Mouse (Mus musculus): ENCODE results near the gene Dph1. TPM values are rescaled to one million over a fixed set of nuclear protein-coding genes. Genes with fewer than 3 reads are reported as not detected.

Gene Dph1
- total RNA-seq, 1 experiment: 32.8 TPM

DNA sequence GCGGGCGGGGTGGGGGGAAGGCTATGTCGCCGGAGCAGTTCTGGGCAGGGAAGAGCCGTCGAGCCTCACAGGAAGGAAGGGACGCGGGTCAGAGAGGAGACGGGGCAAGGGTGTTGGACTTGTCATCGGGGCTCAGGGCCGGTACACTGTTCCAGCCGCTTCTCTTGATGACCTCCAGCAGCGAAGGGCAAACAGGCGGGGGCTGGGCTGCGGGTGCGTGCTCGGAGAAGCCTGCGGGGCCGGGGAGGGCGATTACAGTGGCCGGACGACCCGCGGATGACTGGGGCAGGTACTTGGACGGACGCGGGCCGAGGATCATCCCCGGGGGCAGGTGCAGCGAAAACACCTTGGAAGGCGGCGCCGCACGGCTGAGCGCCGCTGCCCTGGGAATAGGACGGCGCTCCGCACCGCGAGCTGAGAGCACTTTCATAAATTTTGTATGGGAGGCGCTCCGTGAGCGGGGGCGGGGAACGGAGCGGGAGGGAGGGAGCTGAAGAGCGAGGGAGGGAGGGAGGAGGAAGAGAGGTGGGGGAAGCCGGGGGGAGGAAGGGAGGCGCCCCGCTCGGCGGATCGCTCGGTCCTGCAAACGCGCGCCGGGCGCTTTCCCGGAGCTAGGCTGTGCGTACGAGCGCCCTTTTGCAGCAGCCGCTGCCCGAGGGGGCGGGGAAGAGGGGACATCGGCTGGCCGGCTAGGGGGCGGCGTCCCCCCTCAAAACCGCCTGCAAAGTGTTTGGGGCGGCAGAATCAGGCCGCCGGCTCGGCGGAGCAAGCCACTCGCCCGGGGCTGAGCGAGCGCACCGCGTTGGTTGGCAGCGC is 2.4 kb upstream of the Dph1 start, which contains the start of gene Rtn4rl1:
Gene Rtn4rl1, plus strand, starts transcription at position 528 of the 816 bp plus-strand sequence.
- no peaks in the 10 kb centered on the region; the same call in 1 of the 2 replicates for H3K36me3 ChIP-seq (ENCODE audit: control insufficient read depth, insufficient read depth, low read length, poor library complexity, severe bottlenecking)
- no peak for DNase-seq (ENCODE audit: low read depth, low spot score)
- peak within 1 kb of the TSS; percentile 56 for H3K9ac ChIP-seq (ENCODE audit: insufficient read depth, low read depth, low read length, poor library complexity, severe bottlenecking)
- H3K4me3 ChIP-seq (ENCODE audit: insufficient read depth in 1 of 2, low read depth in 1 of 2, low read length in 2 of 2, poor library complexity in 1 of 2, severe bottlenecking in 1 of 2): peak within 1 kb of the TSS; percentile 62 to 77
- in situ Hi-C loops (cut with MboI; ENCODE audit: low sequenced_read_pairs in 2 of 2, unreplicated experiment in 2 of 2): loop anchor here (5.0 kb wide), 1 partner anchor 99 kb away; no protein-coding TSS in a partner anchor
- no peaks in the 10 kb centered on the region for H3K9me3 ChIP-seq (ENCODE audit: control insufficient read depth, insufficient read depth, low read depth, low read length)
- TF ChIP-seq ZC3H11A (IDR thresholded peaks at IDR 0.05; ENCODE audit: borderline replicate concordance, low read depth, low read length) (no peak), ZNF384 (IDR thresholded peaks at IDR 0.05; ENCODE audit: low read depth, low read length) (no peak), CHD2 (IDR thresholded peaks at IDR 0.05; ENCODE audit: low read depth, low read length) (no peak), HCFC1 (IDR thresholded peaks at IDR 0.05; ENCODE audit: borderline replicate concordance, insufficient read depth, low read length) (no peak), MAFK (IDR thresholded peaks at IDR 0.05; ENCODE audit: insufficient read depth, low read depth, low read length) (no peak)
- H3K4me1 ChIP-seq (ENCODE audit: control insufficient read depth in 2 of 2, insufficient read depth in 2 of 2, low read length in 2 of 2, poor library complexity in 1 of 2): peaks cover 2 to 20% of the 10 kb centered on the region in 2 experiments; a peak in 3 of 4 replicates
- no peak within 1 kb of the TSS for H3K27ac ChIP-seq (ENCODE audit: insufficient read depth, low read depth, low read length, poor library complexity, severe bottlenecking)

DNA sequence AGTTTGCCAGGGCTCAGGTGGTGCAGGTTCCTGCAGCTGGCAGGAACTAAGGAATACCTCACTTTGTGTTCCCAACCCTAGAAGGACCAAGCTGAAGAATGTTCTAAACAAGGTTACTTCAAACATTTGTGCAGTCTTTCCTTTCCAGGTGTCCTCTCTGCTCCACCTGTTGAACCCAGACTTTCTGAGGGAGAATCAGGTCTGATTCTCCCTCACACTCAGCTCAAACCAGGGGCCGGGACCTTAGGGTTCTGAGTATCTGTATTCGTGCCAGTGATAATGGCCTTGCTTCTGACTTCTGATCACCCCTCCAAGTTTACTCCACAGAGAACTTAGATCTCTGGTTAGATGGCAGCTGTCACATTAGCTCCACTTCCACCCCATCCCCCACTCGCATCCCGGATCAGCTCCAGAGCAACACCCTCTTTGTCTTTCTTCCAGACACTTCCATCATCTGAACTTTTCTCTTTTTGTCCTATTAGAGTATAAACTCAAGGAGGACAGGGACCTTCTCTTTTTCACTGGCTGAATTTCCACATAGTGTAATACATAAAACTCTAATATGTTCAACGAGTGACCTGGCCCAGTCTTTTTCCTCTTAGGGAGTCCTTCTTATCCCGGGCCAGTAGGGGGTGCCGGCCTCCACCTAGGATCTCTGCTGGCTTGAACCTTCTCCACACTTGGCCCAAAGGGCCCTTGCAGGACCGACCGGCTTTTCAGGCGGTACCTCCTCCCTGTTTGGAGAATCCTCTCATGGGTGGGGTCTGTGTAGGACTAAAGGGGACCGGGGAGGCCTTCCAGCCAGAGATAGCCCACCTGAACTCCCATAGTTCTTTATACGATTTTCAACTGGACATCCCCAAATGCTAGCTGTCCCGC is 1.5 kb upstream of the Dph1 start:
- H3K9ac ChIP-seq (ENCODE audit: insufficient read depth, low read depth, low read length, poor library complexity, severe bottlenecking): no peak overlapping the region
- no peak overlapping the region for H3K27ac ChIP-seq (ENCODE audit: insufficient read depth, low read depth, low read length, poor library complexity, severe bottlenecking)
- no peak for DNase-seq (ENCODE audit: low read depth, low spot score)
- H3K36me3 ChIP-seq (ENCODE audit: control insufficient read depth, insufficient read depth, low read length, poor library complexity, severe bottlenecking): no peaks in the 10 kb centered on the region; the same call in 1 of the 2 replicates
- in situ Hi-C loops (cut with MboI; ENCODE audit: low sequenced_read_pairs in 2 of 2, unreplicated experiment in 2 of 2): loop anchor here (5.0 kb wide), 1 partner anchor 100 kb away; no protein-coding TSS in a partner anchor
- TF ChIP-seq MAFK (IDR thresholded peaks at IDR 0.05; ENCODE audit: insufficient read depth, low read depth, low read length): no peak
- no peak for TF ChIP-seq ZNF384 (IDR thresholded peaks at IDR 0.05; ENCODE audit: low read depth, low read length)
- TF ChIP-seq HCFC1 (IDR thresholded peaks at IDR 0.05; ENCODE audit: borderline replicate concordance, insufficient read depth, low read length): no peak
- TF ChIP-seq ZC3H11A (IDR thresholded peaks at IDR 0.05; ENCODE audit: borderline replicate concordance, low read depth, low read length): peak; percentile 51; the same call in 1 of the 2 replicates
- peak overlapping the region; percentile 62 to 77; a peak in 3 of 4 replicates for H3K4me3 ChIP-seq (ENCODE audit: insufficient read depth in 1 of 2, low read depth in 1 of 2, low read length in 2 of 2, poor library complexity in 1 of 2, severe bottlenecking in 1 of 2)
- no peaks in the 10 kb centered on the region for H3K9me3 ChIP-seq (ENCODE audit: control insufficient read depth, insufficient read depth, low read depth, low read length)
- peaks cover 0 to 18% of the 10 kb centered on the region in 2 experiments; a peak in 2 of 4 replicates for H3K4me1 ChIP-seq (ENCODE audit: control insufficient read depth in 2 of 2, insufficient read depth in 2 of 2, low read length in 2 of 2, poor library complexity in 1 of 2)

DNA sequence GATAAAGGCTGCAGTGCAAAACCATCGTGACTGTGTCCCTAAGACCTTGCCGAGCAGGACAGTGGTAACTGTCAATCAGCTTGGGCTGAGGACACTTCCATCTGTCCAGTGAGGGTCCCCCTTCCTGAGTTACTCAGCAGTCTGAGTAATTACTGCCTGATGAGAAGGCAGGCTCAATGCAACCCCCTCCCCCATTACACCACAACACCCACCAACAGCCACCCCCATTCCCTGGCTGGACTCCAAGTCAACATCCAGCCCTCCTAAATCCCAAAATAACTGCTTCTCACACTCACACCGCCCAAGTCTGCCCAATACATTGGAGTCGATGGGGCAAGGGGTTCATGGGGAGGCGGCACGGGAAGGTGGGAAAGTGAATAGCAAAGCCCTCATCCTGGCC is 800 bp upstream of the Dph1 start:
- no peak overlapping the region for H3K9ac ChIP-seq (ENCODE audit: insufficient read depth, low read depth, low read length, poor library complexity, severe bottlenecking)
- H3K4me1 ChIP-seq (ENCODE audit: control insufficient read depth in 2 of 2, insufficient read depth in 2 of 2, low read length in 2 of 2, poor library complexity in 1 of 2): peaks cover 0 to 16% of the 10 kb centered on the region in 2 experiments; a peak in 2 of 4 replicates
- no peak overlapping the region for H3K27ac ChIP-seq (ENCODE audit: insufficient read depth, low read depth, low read length, poor library complexity, severe bottlenecking)
- no peak for TF ChIP-seq ZC3H11A (IDR thresholded peaks at IDR 0.05; ENCODE audit: borderline replicate concordance, low read depth, low read length)
- in situ Hi-C loops (cut with MboI; ENCODE audit: low sequenced_read_pairs in 2 of 2, unreplicated experiment in 2 of 2): loop anchor here (5.0 kb wide), 1 partner anchor 100 kb away; no protein-coding TSS in a partner anchor
- no peaks in the 10 kb centered on the region for H3K9me3 ChIP-seq (ENCODE audit: control insufficient read depth, insufficient read depth, low read depth, low read length)
- no peaks in the 10 kb centered on the region; the same call in 1 of the 2 replicates for H3K36me3 ChIP-seq (ENCODE audit: control insufficient read depth, insufficient read depth, low read length, poor library complexity, severe bottlenecking)
- no peak for DNase-seq (ENCODE audit: low read depth, low spot score)
- H3K4me3 ChIP-seq (ENCODE audit: insufficient read depth in 1 of 2, low read depth in 1 of 2, low read length in 2 of 2, poor library complexity in 1 of 2, severe bottlenecking in 1 of 2): no peak overlapping the region

DNA sequence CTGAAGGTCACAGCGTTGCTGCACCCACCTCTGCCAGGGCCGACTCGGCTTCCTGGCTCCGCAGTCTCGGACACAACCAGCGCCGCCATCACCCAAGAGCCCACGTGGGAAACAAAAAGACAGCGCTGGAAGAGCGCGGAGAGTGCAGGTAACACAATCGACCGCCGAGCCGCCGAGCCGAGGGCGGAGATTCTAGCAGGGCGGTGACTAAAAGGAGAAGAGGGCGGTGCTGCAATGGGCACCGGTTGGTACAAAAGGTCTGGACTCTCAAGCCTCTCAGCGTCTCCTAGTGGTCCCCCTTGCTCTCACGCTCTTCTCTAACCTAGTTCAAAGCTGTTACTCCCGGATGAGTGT is 693 bp downstream of the Dph1 start:
- in situ Hi-C loops (cut with MboI; ENCODE audit: low sequenced_read_pairs in 2 of 2, unreplicated experiment in 2 of 2): loop anchor here (5.0 kb wide), 1 partner anchor 102 kb away; no protein-coding TSS in a partner anchor
- DNase-seq (ENCODE audit: low read depth, low spot score): peak; percentile 87
- Histone ChIP-seq H3K36me3 (ENCODE audit: control insufficient read depth, insufficient read depth, low read length, poor library complexity, severe bottlenecking) (no peaks in the 10 kb centered on the region; the same call in 1 of the 2 replicates), H3K9ac (ENCODE audit: insufficient read depth, low read depth, low read length, poor library complexity, severe bottlenecking) (peak overlapping the region; percentile 90), H3K4me3 (ENCODE audit: insufficient read depth in 1 of 2, low read depth in 1 of 2, low read length in 2 of 2, poor library complexity in 1 of 2, severe bottlenecking in 1 of 2) (peak overlapping the region; percentile 95 to 99), H3K9me3 (ENCODE audit: control insufficient read depth, insufficient read depth, low read depth, low read length) (no peaks in the 10 kb centered on the region), H3K4me1 (ENCODE audit: control insufficient read depth in 2 of 2, insufficient read depth in 2 of 2, low read length in 2 of 2, poor library complexity in 1 of 2) (peaks cover 0 to 7% of the 10 kb centered on the region in 2 experiments; a peak in 1 of 4 replicates), H3K27ac (ENCODE audit: insufficient read depth, low read depth, low read length, poor library complexity, severe bottlenecking) (no peak overlapping the region)
- TF ChIP-seq CHD2 (IDR thresholded peaks at IDR 0.05; ENCODE audit: low read depth, low read length): no peak
- TF ChIP-seq ZNF384 (IDR thresholded peaks at IDR 0.05; ENCODE audit: low read depth, low read length): no peak
- TF ChIP-seq MAFK (IDR thresholded peaks at IDR 0.05; ENCODE audit: insufficient read depth, low read depth, low read length): no peak
- TF ChIP-seq ZC3H11A (IDR thresholded peaks at IDR 0.05; ENCODE audit: borderline replicate concordance, low read depth, low read length): 0 out of 2 replicates have a peak, but pooled peaks have one; percentile 3
- TF ChIP-seq HCFC1 (IDR thresholded peaks at IDR 0.05; ENCODE audit: borderline replicate concordance, insufficient read depth, low read length): peak; percentile 88

Measured in ES-E14 (cell line).